Mouse (Mus musculus) spleen, postnatal 4 days (tissue): ENCODE results near the gene Rnf32.

ENCODE experiments used
- DNase-seq, 2 experiments: peaks; one replicate each; pipeline ENCODE4 v3.0.0; 2022; ENCODE audit warnings: low spot score in 2 of 2

Gene Rnf32

GRCm38 (mm10) chr5:29195570-29196263 lies at the start of gene Rnf32:
Gene Rnf32, plus strand, starts transcription at chr5:29195992.
- DNase-seq: peak; percentile 55 to 66

- DNase-seq: no peak
These were observed 45.6 kb upstream of the Rnf32 start for GRCm38 (mm10) chr5:29150146-29150545.

- no peak for DNase-seq
These were observed 35.9 kb upstream of the Rnf32 start for GRCm38 (mm10) chr5:29159849-29160248.

GRCm38 (mm10) chr5:29166947-29167346 lies 28.8 kb upstream of the Rnf32 start:
- DNase-seq: no peak

- DNase-seq: no peak
These were observed 25.6 kb upstream of the Rnf32 start for GRCm38 (mm10) chr5:29170193-29170592.

- no peak for DNase-seq
These were observed 24.6 kb upstream of the Rnf32 start for GRCm38 (mm10) chr5:29171165-29171564.

GRCm38 (mm10) chr5:29186798-29187197 lies 9.0 kb upstream of the Rnf32 start:
- no peak for DNase-seq

- no peak for DNase-seq
These were observed 592 bp upstream of the Rnf32 start for GRCm38 (mm10) chr5:29195231-29195569.

- no peak for DNase-seq
These were observed 469 bp downstream of the Rnf32 start for GRCm38 (mm10) chr5:29196264-29196658.

GRCm38 (mm10) chr5:29197187-29197586 lies 1.4 kb downstream of the Rnf32 start:
- peak in 1 of 2 experiments; percentile 20 for DNase-seq

- peak in 1 of 2 experiments; percentile 34 for DNase-seq
These were observed 3.2 kb downstream of the Rnf32 start for GRCm38 (mm10) chr5:29198960-29199488.

GRCm38 (mm10) chr5:29199868-29200267 lies 4.1 kb downstream of the Rnf32 start:
- no peak for DNase-seq

- DNase-seq: no peak
These were observed 9.9 kb downstream of the Rnf32 start for GRCm38 (mm10) chr5:29205690-29206089.

GRCm38 (mm10) chr5:29211980-29212555 lies 16.3 kb downstream of the Rnf32 start:
- DNase-seq: no peak

- no peak for DNase-seq
These were observed 22.2 kb downstream of the Rnf32 start for GRCm38 (mm10) chr5:29217997-29218396.

GRCm38 (mm10) chr5:29224089-29224488 lies 28.3 kb downstream of the Rnf32 start:
- DNase-seq: no peak

GRCm38 (mm10) chr5:29230481-29230880 lies 34.7 kb downstream of the Rnf32 start:
- no peak for DNase-seq

GRCm38 (mm10) chr5:29238379-29238778 lies 42.6 kb downstream of the Rnf32 start:
- DNase-seq: no peak

- no peak for DNase-seq
These were observed 49.0 kb downstream of the Rnf32 start for GRCm38 (mm10) chr5:29244769-29245168.

- no peak for DNase-seq
These were observed 55.2 kb downstream of the Rnf32 start for GRCm38 (mm10) chr5:29250795-29251495.

- DNase-seq: no peak
These were observed 55.7 kb downstream of the Rnf32 start for GRCm38 (mm10) chr5:29251496-29251873.

GRCm38 (mm10) chr5:29253876-29254275 lies 58.1 kb downstream of the Rnf32 start:
- DNase-seq: no peak

- DNase-seq: no peak
These were observed 75.1 kb downstream of the Rnf32 start for GRCm38 (mm10) chr5:29270879-29271278.
